Mouse (Mus musculus): ENCODE data around the gene Krtap4-1. TPM values are rescaled to one million over a fixed set of nuclear protein-coding genes. Genes with fewer than 3 reads are reported as not detected.

The Krtap4-1 gene
- total RNA-seq, 2 experiments from 2014 or later: not detected

DNA sequence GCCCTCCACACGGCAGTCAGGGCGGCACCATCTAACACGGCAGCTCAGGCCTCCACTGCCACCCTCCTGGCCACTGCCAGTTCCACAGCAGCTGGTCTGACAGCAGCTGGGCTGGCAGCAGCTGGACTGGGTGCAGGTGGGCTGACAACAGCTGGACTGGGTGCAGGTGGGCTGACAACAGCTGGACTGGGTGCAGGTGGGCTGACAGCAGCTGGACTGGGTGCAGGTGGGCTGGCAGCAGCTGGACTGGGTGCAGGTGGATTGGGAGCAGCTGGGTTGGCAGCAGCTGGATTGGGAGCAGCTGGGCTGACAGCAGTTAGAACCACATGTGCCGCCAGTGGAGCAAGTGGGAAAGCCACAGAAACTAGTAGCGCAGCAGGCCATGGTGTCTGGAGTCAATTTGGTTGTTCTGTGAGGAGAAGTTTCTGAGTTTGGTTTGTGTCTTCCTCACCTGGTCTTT is 44.8 kb downstream of the Krtap4-1 start, which contains the start of gene Krtap1-4:
TSS of gene Krtap1-4 (minus strand) at position 410 of the 460 bp plus-strand sequence.
- DNase-seq: no peak

DNA sequence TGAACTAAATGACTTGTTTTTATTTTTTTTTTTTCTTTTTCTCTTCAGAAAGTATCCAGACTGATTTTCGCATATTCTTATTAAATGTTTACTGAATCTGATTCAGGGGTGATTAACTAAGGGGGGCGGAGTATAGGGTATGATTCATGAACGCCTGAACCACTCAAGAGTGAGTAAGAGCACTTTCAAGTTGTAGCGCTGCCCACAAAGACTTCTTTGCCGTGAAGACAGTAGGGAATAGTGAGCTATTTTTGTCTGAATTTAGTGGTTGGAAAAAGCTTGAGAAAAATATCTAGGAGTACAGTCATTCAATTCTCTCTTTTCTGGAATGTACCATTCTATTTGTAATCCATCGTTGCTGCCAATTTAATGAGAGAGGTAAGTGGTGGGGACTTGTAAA is 46.5 kb downstream of the Krtap4-1 start:
- DNase-seq: no peak

DNA sequence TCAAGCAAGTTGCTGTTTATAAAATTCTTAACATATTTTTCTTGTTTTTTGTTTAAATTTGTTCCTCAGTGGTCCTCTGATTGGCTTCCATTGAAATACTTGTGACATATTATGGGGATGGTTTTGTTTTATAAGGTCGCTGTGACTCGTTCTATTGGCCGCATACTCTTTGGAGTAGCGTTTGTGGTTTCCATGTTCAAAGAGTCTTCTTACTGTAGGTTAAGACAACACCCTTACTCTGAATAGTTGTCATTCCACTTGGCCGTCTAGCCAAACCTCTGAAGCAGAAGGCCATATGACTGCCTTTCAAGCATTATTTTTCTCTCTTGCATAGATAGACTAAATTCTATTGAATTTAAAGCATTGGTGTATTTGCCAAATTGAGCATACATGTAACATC is 47.0 kb downstream of the Krtap4-1 start:
- DNase-seq: no peak

DNA sequence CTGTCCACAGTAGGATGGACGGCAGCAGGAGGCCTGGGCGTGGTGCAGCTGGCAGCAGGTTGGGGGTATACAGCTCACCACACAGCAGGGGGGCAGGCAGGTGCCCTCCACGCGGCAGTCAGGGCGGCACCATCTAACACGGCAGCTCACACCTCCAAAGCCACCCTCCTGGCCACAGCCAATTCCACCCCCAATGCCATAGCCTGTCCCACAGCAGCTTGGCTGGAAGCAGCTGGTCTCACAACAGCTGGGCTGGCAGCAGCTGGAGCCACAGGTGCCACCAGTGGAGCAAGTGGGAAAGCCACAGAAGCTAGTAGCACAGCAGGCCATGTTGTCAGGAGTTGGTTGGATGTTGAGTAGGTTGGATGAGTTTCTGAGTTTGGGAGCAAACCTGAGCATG is 47.4 kb downstream of the Krtap4-1 start, which contains the start of gene Krtap1-5:
TSS of gene Krtap1-5 (minus strand) at position 381 of the 400 bp plus-strand sequence.
- no peak for DNase-seq

Other genes starting within 250 kb of the Krtap4-1 start
- 1 to 10 TPM; 4.0 to 5.5 TPM for gene Krt10, start 238.9 kb downstream of the Krtap4-1 start, total RNA-seq (2021)
- not detected for gene Krt12, start 206.0 kb downstream of the Krtap4-1 start, total RNA-seq (2021)
- not detected for gene Krt20, start 190.1 kb downstream of the Krtap4-1 start, total RNA-seq (2021)
- not detected for gene Krt23, start 135.1 kb downstream of the Krtap4-1 start, total RNA-seq (2021)
- gene Krt39, start 106.9 kb downstream of the Krtap4-1 start, total RNA-seq (2021): not detected
- gene Krt40, start 85.1 kb downstream of the Krtap4-1 start, total RNA-seq (2021): not detected
- not detected for gene Krtap3-3, start 77.4 kb downstream of the Krtap4-1 start, total RNA-seq (2021)
- gene Krtap3-2, start 71.4 kb downstream of the Krtap4-1 start, total RNA-seq (2021): not detected
- not detected for gene Gm11939, start 68.8 kb downstream of the Krtap4-1 start, total RNA-seq (2021)
- gene Krtap3-1, start 61.6 kb downstream of the Krtap4-1 start, total RNA-seq (2021): not detected
- not detected for gene Krtap1-5, start 47.2 kb downstream of the Krtap4-1 start, total RNA-seq (2021)
- gene Krtap1-4, start 44.6 kb downstream of the Krtap4-1 start, total RNA-seq (2021): not detected
- not detected for gene Krtap1-3, start 36.9 kb downstream of the Krtap4-1 start, total RNA-seq (2021)
- not detected for gene Krtap9-3, start 30.1 kb downstream of the Krtap4-1 start, total RNA-seq (2021)
- gene Gm11938, start 24.9 kb downstream of the Krtap4-1 start, total RNA-seq (2021): not detected
- not detected for gene Gm11937, start 18.0 kb downstream of the Krtap4-1 start, total RNA-seq (2021)
- gene Krtap2-4, start 13.4 kb downstream of the Krtap4-1 start, total RNA-seq (2021): not detected
- not detected for gene Gm11562, start 7.8 kb downstream of the Krtap4-1 start, total RNA-seq (2021)
- gene Krtap4-2, start 6.8 kb upstream of the Krtap4-1 start, total RNA-seq (2021): not detected
- not detected for gene Krtap4-7, start 15.9 kb upstream of the Krtap4-1 start, total RNA-seq (2021)
- gene Gm11555, start 22.0 kb upstream of the Krtap4-1 start, total RNA-seq (2021): not detected
- gene Gm11563, start 30.7 kb upstream of the Krtap4-1 start, total RNA-seq (2021): not detected
- gene Krtap4-6, start 37.7 kb upstream of the Krtap4-1 start, total RNA-seq (2021): not detected
- gene Gm14190, start 62.5 kb upstream of the Krtap4-1 start, total RNA-seq (2021): not detected
- gene Gm14180, start 106.1 kb upstream of the Krtap4-1 start, total RNA-seq (2021): not detected
- not detected for gene Gm11595, start 144.7 kb upstream of the Krtap4-1 start, total RNA-seq (2021)
- not detected for gene Krtap4-8, start 152.5 kb upstream of the Krtap4-1 start, total RNA-seq (2021)
- gene Krtap4-9, start 157.0 kb upstream of the Krtap4-1 start, total RNA-seq (2021): not detected
- gene Gm11596, start 165.2 kb upstream of the Krtap4-1 start, total RNA-seq (2021): not detected
- gene Gm11569, start 170.7 kb upstream of the Krtap4-1 start, total RNA-seq (2021): not detected
- not detected for gene Gm11554, start 176.2 kb upstream of the Krtap4-1 start, total RNA-seq (2021)
- gene Krtap4-13, start 181.7 kb upstream of the Krtap4-1 start, total RNA-seq (2021): not detected
- gene Gm11564, start 187.4 kb upstream of the Krtap4-1 start, total RNA-seq (2021): not detected
- gene 2300003K06Rik, start 209.8 kb upstream of the Krtap4-1 start, total RNA-seq (2021): not detected
- not detected for gene Krtap4-16, start 223.4 kb upstream of the Krtap4-1 start, total RNA-seq (2021)
- not detected for gene Gm11568, start 229.7 kb upstream of the Krtap4-1 start, total RNA-seq (2021)
- not detected for gene Gm11559, start 236.2 kb upstream of the Krtap4-1 start, total RNA-seq (2021)
- not detected for gene Krtap9-1, start 245.2 kb upstream of the Krtap4-1 start, total RNA-seq (2021)